Mouse (Mus musculus) bone marrow macrophage, adult 2 months (primary cell): ENCODE results near the gene Fam160b1. TPM values are rescaled to one million over a fixed set of nuclear protein-coding genes. Genes with fewer than 3 reads are reported as not detected.
A peak's percentile ranks its signal among the peaks of the same experiment; 100 is the strongest.

Experiments
- H3K27ac ChIP-seq: 2 replicates; pipeline ENCODE4 v1.5.1; 2012; ENCODE audit warnings: low read depth, low read length; ENCODE audit not compliant: insufficient read depth
- H3K4me1 ChIP-seq: 2 replicates; pipeline ENCODE4 v1.6.1; 2012; ENCODE audit warnings: low read length; ENCODE audit not compliant: control insufficient read depth, insufficient read depth
- H3K4me3 ChIP-seq: 2 replicates; pipeline ENCODE4 v1.5.1; 2012; ENCODE audit warnings: mild to moderate bottlenecking, low read length, moderate library complexity; ENCODE audit not compliant: insufficient read depth
- CTCF ChIP-seq: IDR thresholded peaks from 2 replicates; pipeline ENCODE4 v1.5.1; 2012; ENCODE audit warnings: low read depth, mild to moderate bottlenecking, low read length, moderate library complexity
- POLR2A ChIP-seq: IDR thresholded peaks from 2 replicates; pipeline ENCODE4 v1.6.1; 2012; ENCODE audit warnings: mild to moderate bottlenecking, low read depth, low read length, borderline replicate concordance
- polyA plus RNA-seq: library from polyadenylated mRNA; stranded (reverse); fragments of >200 nt; gene quantifications from 2 replicates; pipeline ENCODE4 v1.2.4, GENCODE M21; 2012; ENCODE audit not compliant: missing spikeins, insufficient read depth, insufficient read length

Fam160b1 gene
- polyA plus RNA-seq, 1 experiment: 24.1 TPM

DNA sequence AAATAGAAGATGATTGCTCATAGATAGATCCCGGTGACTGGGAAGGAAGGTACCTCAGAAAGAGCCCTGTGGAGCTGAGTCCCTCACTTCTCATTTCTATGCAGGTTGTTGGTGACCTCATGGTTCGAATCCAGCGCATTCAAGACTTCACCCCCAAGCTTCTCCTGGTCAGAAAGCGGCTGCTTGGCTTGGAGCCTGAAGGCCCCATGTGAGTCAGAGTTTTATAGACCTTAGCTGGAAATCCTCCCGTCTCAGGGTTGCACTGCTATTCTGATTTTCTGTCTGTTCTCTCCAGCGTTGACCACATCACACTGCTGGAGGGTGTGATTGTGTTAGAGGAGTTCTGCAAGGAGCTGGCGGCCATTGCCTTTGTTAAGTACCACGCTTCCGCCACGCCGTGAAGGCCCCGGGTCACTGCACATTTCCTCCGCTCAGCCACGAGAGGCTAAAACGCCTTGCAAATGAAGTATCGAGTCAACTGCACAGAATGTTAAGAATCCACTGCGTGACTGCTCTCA lies 25.8 kb downstream of the Fam160b1 start:
- H3K4me1 ChIP-seq: no peaks in the 10 kb centered on the region
- H3K27ac ChIP-seq: no peak overlapping the region
- TF ChIP-seq CTCF (no peak), POLR2A (no peak)
- H3K4me3 ChIP-seq: no peak overlapping the region

DNA sequence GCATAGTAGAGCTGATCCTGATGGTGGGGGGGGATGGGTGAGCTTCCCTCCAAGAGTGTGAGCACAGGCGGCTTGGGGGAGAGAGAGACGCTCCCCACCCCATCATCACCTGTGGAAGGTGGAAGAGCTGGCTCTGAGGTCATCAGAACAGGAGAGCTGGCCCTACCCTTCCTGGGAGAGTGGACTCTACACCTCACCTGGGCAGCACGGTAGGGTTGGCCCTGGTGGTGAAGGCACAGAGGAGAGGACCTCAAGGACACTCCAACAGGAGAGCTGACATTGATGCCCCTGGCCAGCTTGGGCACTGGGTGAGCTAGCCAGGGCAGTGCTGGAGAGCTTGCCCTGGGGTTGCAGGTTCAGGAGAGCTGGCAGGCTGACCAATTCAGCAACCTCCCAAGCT lies 31.1 kb downstream of the Fam160b1 start:
- no peak overlapping the region for H3K4me3 ChIP-seq
- peaks cover 14% of the 10 kb centered on the region for H3K4me1 ChIP-seq
- TF ChIP-seq POLR2A: no peak
- no peak overlapping the region for H3K27ac ChIP-seq

DNA sequence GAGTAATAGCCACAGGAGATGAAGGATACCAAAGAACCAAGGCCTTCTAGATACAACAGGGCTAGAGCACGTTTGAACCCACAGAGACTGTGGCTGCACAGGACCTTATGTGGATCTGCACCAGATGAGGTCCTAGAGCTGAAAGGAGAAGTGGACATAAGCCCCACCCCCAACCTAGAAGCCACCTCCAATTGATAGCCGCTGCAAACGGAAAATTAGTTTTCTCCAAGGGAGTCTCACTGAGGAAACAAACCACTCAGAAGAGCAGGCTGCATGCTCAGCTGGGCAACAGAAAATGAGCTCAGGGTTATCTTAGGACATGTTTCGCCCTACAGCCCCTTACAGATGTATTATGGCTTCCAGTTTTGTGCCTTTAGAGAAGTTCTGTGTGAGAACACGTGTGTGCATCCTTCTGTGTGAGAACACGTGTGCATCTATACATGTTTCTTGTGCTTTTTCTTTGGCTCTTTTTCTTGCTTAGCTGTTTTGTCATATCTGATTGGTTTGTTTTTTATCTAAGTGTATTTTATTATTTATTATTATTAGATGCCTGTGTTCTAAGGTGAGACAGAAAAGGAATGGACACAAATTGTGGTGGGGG lies 33.0 kb downstream of the Fam160b1 start:
- Histone ChIP-seq H3K4me3 (no peak overlapping the region), H3K27ac (no peak overlapping the region), H3K4me1 (peaks cover 14% of the 10 kb centered on the region)
- no peak for TF ChIP-seq CTCF
- TF ChIP-seq POLR2A: no peak

DNA sequence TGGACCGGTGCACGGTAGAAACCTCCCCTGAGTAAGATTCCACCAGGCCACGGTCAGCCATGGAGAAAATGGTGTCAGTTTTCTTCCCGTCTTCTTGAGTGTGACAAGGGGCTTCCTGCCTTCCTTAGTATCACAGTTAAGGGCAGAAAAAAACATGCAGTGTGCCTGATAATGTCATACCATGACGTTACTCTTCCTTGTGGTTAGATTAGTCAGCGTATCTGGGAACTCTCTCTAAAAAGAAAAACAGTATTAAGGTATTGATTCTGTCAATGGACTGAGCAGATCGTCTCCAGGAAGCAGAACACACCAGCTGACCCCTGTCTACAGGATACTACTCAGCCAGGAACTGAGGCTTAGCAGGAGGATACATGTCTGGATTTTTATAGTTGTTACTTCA lies 36.1 kb downstream of the Fam160b1 start:
- no peak for TF ChIP-seq POLR2A
- TF ChIP-seq CTCF: no peak
- Histone ChIP-seq H3K4me3 (no peak overlapping the region), H3K4me1 (peaks cover 14% of the 10 kb centered on the region)

GRCm38 (mm10) chr19:57402364-57402763 lies 41.9 kb downstream of the Fam160b1 start:
- TF ChIP-seq CTCF (no peak), POLR2A (no peak)
- Histone ChIP-seq H3K27ac (no peak overlapping the region), H3K4me3 (no peak overlapping the region), H3K4me1 (no peaks in the 10 kb centered on the region)

More for the DNA sequence above, 36.1 kb downstream of the Fam160b1 start:
- no peak overlapping the region for H3K27ac ChIP-seq

DNA sequence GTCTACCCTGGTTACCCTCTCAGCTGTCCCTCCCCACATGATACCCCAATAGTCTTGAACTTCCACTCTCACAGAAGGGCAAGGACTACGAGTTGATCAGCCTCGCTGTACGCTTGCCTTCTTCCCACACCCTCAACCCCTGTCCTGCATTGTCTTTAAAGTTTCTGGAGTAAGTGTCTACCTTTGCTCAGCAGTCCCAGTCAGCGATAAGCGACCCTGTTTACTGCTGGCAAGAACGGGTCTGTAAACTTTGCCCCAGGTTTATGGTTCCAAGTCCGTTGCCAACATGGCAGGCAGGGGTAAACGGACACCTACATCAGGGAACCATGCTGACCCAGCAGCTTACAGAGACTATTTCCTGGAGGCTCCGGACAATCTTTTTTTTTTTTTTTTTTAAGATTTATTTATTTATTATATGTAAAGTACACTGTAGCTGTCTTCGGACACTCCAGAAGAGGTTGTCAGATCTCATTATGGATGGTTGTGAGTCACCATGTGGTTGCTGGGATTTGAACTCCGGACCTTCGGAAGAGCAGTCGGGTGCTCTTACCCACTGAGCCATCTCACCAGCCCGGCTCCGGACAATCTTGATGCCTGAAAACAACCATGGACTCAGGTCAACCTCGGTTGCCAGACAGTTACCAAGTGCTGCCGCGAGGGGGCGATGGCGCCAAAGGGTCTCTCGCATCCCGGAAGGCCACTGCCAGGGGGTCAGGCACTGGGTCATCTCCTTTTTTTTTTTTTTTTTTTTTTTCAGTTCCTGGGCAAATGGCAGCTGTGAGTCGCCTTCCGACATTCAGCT lies 43.4 kb downstream of the Fam160b1 start:
- no peaks in the 10 kb centered on the region for H3K4me1 ChIP-seq
- TF ChIP-seq POLR2A (no peak), CTCF (peak; percentile 70)
- no peak overlapping the region for H3K27ac ChIP-seq
- no peak overlapping the region for H3K4me3 ChIP-seq

- Histone ChIP-seq H3K4me1 (no peaks in the 10 kb centered on the region), H3K4me3 (no peak overlapping the region), H3K27ac (no peak overlapping the region)
- TF ChIP-seq POLR2A (no peak), CTCF (no peak)
These were observed 44.0 kb downstream of the Fam160b1 start for GRCm38 (mm10) chr19:57404502-57404848.

DNA sequence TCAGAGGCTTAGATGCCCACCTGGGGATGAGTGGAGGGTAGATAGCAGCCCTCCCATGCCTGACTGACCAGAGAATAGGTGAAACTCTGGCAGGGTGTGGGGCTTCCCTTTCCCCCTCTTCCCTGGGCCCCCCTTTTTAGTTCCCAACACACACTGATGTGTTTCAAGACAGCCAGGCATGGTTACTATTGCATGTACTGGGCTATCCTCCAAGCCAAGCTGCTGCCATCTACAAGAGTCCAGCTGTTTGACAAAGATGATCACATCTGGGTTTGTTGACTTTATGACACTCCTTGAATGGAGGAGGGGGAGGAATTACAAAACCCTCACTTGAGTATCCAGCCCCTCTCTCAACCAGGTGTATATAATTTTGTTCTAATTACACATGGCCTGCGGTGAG lies 47.5 kb downstream of the Fam160b1 start:
- TF ChIP-seq CTCF (no peak), POLR2A (no peak)
- H3K27ac ChIP-seq: no peak overlapping the region
- H3K4me3 ChIP-seq: no peak overlapping the region
- H3K4me1 ChIP-seq: no peaks in the 10 kb centered on the region

DNA sequence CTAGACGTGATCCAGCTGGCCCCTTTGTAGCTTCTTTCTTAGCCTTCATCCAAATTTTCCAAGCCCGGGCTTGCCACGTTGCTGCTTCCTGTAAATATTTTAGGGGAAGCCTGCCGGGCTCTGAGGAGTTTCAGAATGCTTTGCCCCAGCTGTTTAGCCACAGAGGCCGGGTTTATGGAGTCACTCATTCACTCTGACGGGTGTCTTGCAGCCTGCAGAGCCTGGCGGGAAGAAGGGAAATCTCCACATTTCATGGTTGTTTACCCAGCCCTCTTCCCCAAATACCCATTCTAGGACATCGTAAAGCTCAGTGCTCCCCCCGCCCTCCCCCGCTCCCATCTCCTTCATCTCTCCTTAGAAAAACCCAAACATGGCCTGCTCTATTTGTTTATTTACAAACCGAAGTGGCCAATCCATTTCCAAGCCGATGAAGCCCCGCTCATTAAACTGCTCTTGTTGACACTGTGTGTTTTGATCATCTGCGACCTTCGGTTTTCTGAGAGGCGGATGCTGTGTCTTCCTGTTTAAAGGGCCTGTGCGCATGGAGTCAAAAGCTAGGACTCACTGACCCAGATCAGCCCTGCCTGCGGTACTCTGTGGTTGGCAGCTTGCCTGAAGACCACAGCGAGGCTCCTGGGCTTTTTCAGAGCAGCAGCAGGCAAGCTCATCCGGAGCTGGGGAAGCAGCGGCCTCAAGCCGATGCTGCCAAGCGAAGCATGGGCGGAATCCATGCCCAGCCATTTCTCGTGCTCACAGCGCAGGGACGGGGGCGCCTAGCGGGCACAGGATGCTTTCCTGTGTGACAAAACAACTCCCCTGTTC lies 51.1 kb downstream of the Fam160b1 start:
- TF ChIP-seq CTCF (no peak), POLR2A (no peak)
- H3K27ac ChIP-seq: no peak overlapping the region
- no peaks in the 10 kb centered on the region for H3K4me1 ChIP-seq
- no peak overlapping the region for H3K4me3 ChIP-seq

GRCm38 (mm10) chr19:57413170-57413569 lies 52.7 kb downstream of the Fam160b1 start:
- H3K4me1 ChIP-seq: no peaks in the 10 kb centered on the region
- H3K27ac ChIP-seq: no peak overlapping the region
- TF ChIP-seq POLR2A (no peak), CTCF (no peak)
- no peak overlapping the region for H3K4me3 ChIP-seq
